Mouse (Mus musculus): ENCODE data around the gene 2610028H24Rik. TPM values are rescaled to one million over a fixed set of nuclear protein-coding genes. Genes with fewer than 3 reads are reported as not detected.

2610028H24Rik gene
- total RNA-seq (2017) = not detected in 2 replicates

- ATAC-seq (replicated peaks in 1 of 2; ENCODE audit: insufficient read depth in 1 of 2, low FRiP score in 2 of 2, low TSS enrichment in 1 of 2, low read depth in 1 of 2, poor library complexity in 2 of 2, severe bottlenecking in 2 of 2) = no peak
Measured at GRCm38 (mm10) chr10:76448851-76449250, at the start of gene 2610028H24Rik. 2610028H24Rik (plus strand) TSS chr10:76449081.

- ATAC-seq (replicated peaks in 1 of 2; ENCODE audit: insufficient read depth in 1 of 2, low FRiP score in 2 of 2, low TSS enrichment in 1 of 2, low read depth in 1 of 2, poor library complexity in 2 of 2, severe bottlenecking in 2 of 2) = no peak
Measured at GRCm38 (mm10) chr10:76408520-76408919, 40.4 kb upstream of the 2610028H24Rik start.

DNA sequence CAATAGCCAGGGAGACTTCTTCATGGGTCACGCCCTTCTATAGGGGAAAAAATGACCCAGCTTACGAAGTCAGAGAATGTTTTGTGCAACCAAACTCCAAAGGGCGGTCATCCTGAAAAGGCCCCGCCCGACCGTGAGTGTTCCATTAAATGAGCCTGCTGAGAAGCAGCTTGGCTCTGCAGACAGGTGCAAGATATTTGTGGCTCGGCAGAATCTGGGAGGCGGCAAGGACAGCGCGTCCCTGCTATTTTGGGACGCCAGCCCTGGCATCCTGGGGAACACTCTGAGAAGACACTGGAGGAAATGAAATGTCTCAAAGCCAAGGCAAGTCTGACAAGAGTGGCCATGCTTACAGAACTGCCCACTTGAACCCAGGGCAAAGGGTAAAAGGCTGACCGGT lies 32.1 kb upstream of the 2610028H24Rik start:
- ATAC-seq (replicated peaks in 1 of 2; ENCODE audit: insufficient read depth in 1 of 2, low FRiP score in 2 of 2, low TSS enrichment in 1 of 2, low read depth in 1 of 2, poor library complexity in 2 of 2, severe bottlenecking in 2 of 2) = no peak

DNA sequence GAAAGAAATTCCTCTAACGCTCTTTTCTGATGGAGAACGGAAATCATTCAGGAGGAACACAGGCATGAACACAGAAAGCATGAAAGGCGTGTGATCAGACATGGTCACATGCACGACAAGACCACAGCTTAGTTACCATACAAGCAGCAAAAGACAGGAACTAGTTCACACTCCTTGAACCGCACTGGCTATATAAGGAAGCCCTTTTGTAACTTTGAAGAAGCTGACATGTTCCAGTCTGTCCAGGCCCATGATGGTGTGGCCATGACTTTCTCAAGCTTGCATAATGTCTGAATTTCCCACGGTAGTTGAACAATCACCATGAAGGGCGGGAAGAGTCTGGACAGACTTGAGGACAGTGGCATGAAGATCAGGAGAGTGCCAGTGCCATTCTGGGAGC lies 23.2 kb upstream of the 2610028H24Rik start:
- peak in 1 of 2 experiments; percentile 48; a peak in 1 of 4 replicates for ATAC-seq (replicated peaks in 1 of 2; ENCODE audit: insufficient read depth in 1 of 2, low FRiP score in 2 of 2, low TSS enrichment in 1 of 2, low read depth in 1 of 2, poor library complexity in 2 of 2, severe bottlenecking in 2 of 2)

- no peak for ATAC-seq (replicated peaks in 1 of 2; ENCODE audit: insufficient read depth in 1 of 2, low FRiP score in 2 of 2, low TSS enrichment in 1 of 2, low read depth in 1 of 2, poor library complexity in 2 of 2, severe bottlenecking in 2 of 2)
Measured at GRCm38 (mm10) chr10:76433925-76434324, 15.0 kb upstream of the 2610028H24Rik start.

- ATAC-seq (replicated peaks in 1 of 2; ENCODE audit: insufficient read depth in 1 of 2, low FRiP score in 2 of 2, low TSS enrichment in 1 of 2, low read depth in 1 of 2, poor library complexity in 2 of 2, severe bottlenecking in 2 of 2) = no peak
Measured at GRCm38 (mm10) chr10:76439107-76439890, 9.6 kb upstream of the 2610028H24Rik start.

GRCm38 (mm10) chr10:76440281-76440680 lies 8.6 kb upstream of the 2610028H24Rik start, which contains the start of gene AC141477.1:
AC141477.1 (minus strand) TSS chr10:76440444.
- ATAC-seq (replicated peaks in 1 of 2; ENCODE audit: insufficient read depth in 1 of 2, low FRiP score in 2 of 2, low TSS enrichment in 1 of 2, low read depth in 1 of 2, poor library complexity in 2 of 2, severe bottlenecking in 2 of 2) = no peak

DNA sequence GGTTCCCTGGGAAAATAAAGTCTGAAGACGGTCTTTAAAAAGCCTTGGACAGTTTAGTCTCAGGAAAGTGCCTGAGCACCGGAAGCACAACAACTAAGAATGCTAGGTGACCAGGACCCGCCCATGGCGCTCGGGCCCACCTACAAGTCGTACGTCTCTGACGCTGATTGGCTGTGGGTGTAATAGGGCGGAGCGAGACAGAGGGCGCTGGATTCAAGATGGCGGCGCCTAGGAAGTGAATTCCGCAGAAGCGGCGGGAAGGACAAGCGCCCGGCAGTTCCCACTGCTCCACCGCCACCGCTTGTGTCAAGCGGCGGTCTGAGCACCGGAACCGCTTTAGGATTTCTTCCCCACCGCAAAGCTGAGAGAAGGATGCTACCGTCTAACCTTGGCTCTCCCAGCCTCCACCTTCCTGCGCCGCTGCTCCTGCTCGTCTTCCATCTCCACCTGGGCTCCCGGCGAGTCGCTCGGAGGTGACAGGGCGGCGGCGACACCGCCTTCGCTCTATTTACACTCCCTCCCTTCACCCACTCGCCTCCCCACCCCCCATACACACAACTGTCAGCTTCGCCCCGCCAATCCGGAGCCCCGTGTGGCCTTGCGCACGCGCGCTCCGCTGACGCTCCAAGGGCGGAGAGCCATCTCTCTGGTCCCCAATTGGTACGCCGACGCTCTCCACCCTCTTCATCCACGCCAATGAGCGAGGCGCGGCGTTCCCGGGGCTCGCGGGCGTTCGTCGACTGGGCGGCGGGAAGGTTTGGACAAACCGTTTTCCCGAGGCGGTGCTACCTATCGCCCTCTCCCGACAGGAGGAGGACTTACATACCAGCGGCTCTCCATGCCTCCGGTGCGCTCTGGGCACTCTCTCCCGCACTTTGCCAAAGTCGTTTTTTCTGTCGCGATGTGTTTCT lies 6.4 kb upstream of the 2610028H24Rik start, which contains the start of gene Pcnt:
TSS of gene Pcnt (minus strand) at position 609 of the 911 bp plus-strand sequence.
- peak; percentile 89 to 94 for ATAC-seq (replicated peaks in 1 of 2; ENCODE audit: insufficient read depth in 1 of 2, low FRiP score in 2 of 2, low TSS enrichment in 1 of 2, low read depth in 1 of 2, poor library complexity in 2 of 2, severe bottlenecking in 2 of 2)

- peak; percentile 5 to 13; a peak in 1 of 4 replicates for ATAC-seq (replicated peaks in 1 of 2; ENCODE audit: insufficient read depth in 1 of 2, low FRiP score in 2 of 2, low TSS enrichment in 1 of 2, low read depth in 1 of 2, poor library complexity in 2 of 2, severe bottlenecking in 2 of 2)
Measured at GRCm38 (mm10) chr10:76445996-76446681, 2.7 kb upstream of the 2610028H24Rik start.

- ATAC-seq (replicated peaks in 1 of 2; ENCODE audit: insufficient read depth in 1 of 2, low FRiP score in 2 of 2, low TSS enrichment in 1 of 2, low read depth in 1 of 2, poor library complexity in 2 of 2, severe bottlenecking in 2 of 2) = no peak
Measured at GRCm38 (mm10) chr10:76447406-76448229, 1.3 kb upstream of the 2610028H24Rik start.

GRCm38 (mm10) chr10:76455289-76455688 lies 6.4 kb downstream of the 2610028H24Rik start:
- peak; percentile 59 to 66; a peak in 3 of 4 replicates for ATAC-seq (replicated peaks in 1 of 2; ENCODE audit: insufficient read depth in 1 of 2, low FRiP score in 2 of 2, low TSS enrichment in 1 of 2, low read depth in 1 of 2, poor library complexity in 2 of 2, severe bottlenecking in 2 of 2)

- no peak for ATAC-seq (replicated peaks in 1 of 2; ENCODE audit: insufficient read depth in 1 of 2, low FRiP score in 2 of 2, low TSS enrichment in 1 of 2, low read depth in 1 of 2, poor library complexity in 2 of 2, severe bottlenecking in 2 of 2)
Measured at GRCm38 (mm10) chr10:76461255-76461654, 12.4 kb downstream of the 2610028H24Rik start.

- no peak for ATAC-seq (replicated peaks in 1 of 2; ENCODE audit: insufficient read depth in 1 of 2, low FRiP score in 2 of 2, low TSS enrichment in 1 of 2, low read depth in 1 of 2, poor library complexity in 2 of 2, severe bottlenecking in 2 of 2)
Measured at GRCm38 (mm10) chr10:76462312-76462711, 13.4 kb downstream of the 2610028H24Rik start.

GRCm38 (mm10) chr10:76462721-76463120 lies 13.8 kb downstream of the 2610028H24Rik start:
- no peak for ATAC-seq (replicated peaks in 1 of 2; ENCODE audit: insufficient read depth in 1 of 2, low FRiP score in 2 of 2, low TSS enrichment in 1 of 2, low read depth in 1 of 2, poor library complexity in 2 of 2, severe bottlenecking in 2 of 2)

DNA sequence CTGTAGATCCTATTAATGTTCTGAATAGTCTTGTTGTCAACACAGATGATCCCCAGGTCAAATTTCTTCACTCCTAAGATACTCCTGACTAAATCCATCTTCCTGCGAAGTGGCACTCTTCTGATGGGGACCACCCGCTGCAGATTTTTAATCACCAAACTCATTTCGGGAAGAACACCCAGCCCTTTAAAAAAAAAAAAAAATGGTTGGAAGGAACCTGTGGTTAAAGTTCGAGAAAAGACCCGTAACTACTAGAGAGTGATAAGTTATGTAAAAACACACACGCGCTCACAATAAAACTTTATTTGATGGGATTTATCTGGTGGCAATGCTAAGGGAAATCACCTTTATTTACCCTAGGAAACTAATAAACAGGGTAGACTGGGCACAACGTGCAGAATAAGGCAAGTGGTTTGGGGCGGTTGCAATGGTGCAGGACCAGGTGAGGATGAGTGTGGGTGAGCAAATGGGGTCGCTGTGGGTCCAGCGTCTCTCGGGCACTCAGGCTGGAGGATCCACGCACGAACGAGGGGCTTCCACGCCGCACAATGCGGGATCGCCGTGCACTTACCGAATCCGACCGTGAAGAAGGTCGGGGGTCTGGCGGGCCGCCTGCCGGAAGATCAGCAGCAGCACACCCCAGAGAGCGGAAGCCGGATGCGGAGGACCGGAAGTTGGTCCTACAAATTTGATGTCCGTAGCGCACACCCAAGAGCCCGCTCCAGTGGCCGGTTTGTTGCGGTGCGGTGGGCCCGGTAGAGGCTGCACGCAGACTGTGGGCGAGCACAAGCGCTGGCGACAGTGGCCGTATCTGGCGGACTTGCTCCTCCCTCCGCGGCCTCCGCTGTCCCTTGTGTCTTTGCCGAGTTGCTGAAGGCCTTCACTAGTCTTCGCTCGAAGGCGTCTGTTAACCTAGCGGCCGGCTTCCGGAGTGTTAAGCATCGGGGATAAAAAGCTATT lies 19.6 kb downstream of the 2610028H24Rik start, which contains the start of the genes Mcm3ap and Ybey:
TSS of gene Mcm3ap (plus strand) at position 725 of the 960 bp plus-strand sequence.
TSS of gene Ybey (minus strand) at position 912 of the 960 bp plus-strand sequence.
- peak; percentile 91 to 98 for ATAC-seq (replicated peaks in 1 of 2; ENCODE audit: insufficient read depth in 1 of 2, low FRiP score in 2 of 2, low TSS enrichment in 1 of 2, low read depth in 1 of 2, poor library complexity in 2 of 2, severe bottlenecking in 2 of 2)

All from hematopoietic stem cell, adult 5-6 weeks (primary cell).